Mouse (Mus musculus) small intestine, adult 2 months (tissue): Measurements from ENCODE around the gene Cped1. TPM values are rescaled to one million over a fixed set of nuclear protein-coding genes. Genes with fewer than 3 reads are reported as not detected.

Source experiments
- H3K27ac ChIP-seq: fragments of 200-500 bp; 2 replicates; pipeline ENCODE4 v1.5.1; 2012; ENCODE audit warnings: low read depth, low read length, control low read depth, inconsistent platforms; ENCODE audit not compliant: insufficient read depth
- H3K27me3 ChIP-seq: fragments of 200-500 bp; 2 replicates; pipeline ENCODE4 v1.6.1; 2012; ENCODE audit warnings: mild to moderate bottlenecking, moderate library complexity, low read length, inconsistent platforms; ENCODE audit not compliant: control insufficient read depth, insufficient read depth
- H3K36me3 ChIP-seq: fragments of 200-500 bp; 2 replicates; pipeline ENCODE4 v1.6.1; 2012; ENCODE audit warnings: mild to moderate bottlenecking, low read length, control low read depth, inconsistent platforms; ENCODE audit not compliant: control insufficient read depth, insufficient read depth
- H3K4me1 ChIP-seq: fragments of 200-500 bp; 2 replicates; pipeline ENCODE4 v1.6.1; 2012; ENCODE audit warnings: low read length, inconsistent platforms, mixed read lengths; ENCODE audit not compliant: control insufficient read depth, insufficient read depth, insufficient read length
- H3K4me3 ChIP-seq: fragments of 200-500 bp; 2 replicates; pipeline ENCODE4 v1.5.1; 2012; ENCODE audit warnings: low read depth, mild to moderate bottlenecking, control low read depth, inconsistent platforms, low read length, moderate library complexity
- CTCF ChIP-seq: fragments of 200-500 bp; IDR thresholded peaks from 2 replicates; pipeline ENCODE4 v1.5.1; 2012; ENCODE audit warnings: low read depth, mild to moderate bottlenecking, control low read depth, inconsistent platforms, low read length, moderate library complexity, mixed read lengths; ENCODE audit not compliant: insufficient replicate concordance, insufficient read length; ENCODE audit errors: extremely low read depth
- POLR2A ChIP-seq: fragments of 200-500 bp; IDR thresholded peaks from 2 replicates; pipeline ENCODE4 v1.6.1; 2012; ENCODE audit warnings: low read depth, mild to moderate bottlenecking, control low read depth, inconsistent platforms, low read length, moderate library complexity
- WGBS: fragments of 180-500 bp; shearing (Covaris S2); methylation state at CpG from one replicate; pipeline ENCODE4 v1.1.7; 2018; 5-methylcytosine and 5-hydroxymethylcytosine counted together
- polyA plus RNA-seq: library from polyadenylated mRNA; depleted of rRNA; stranded (reverse); fragments of >200 nt; gene quantifications from 2 replicates; pipeline ENCODE4 v1.2.3, GENCODE M21; 2012

The Cped1 gene
- polyA plus RNA-seq, 1 experiment: 4.6 TPM

- H3K4me3 ChIP-seq: no peak overlapping the region
- WGBS: 91% methylated on average over 3 of the region's 3 CpGs
- TF ChIP-seq CTCF: no peak
- TF ChIP-seq POLR2A: no peak
- no peaks in the 10 kb centered on the region for H3K27me3 ChIP-seq
- no peaks in the 10 kb centered on the region for H3K36me3 ChIP-seq
- H3K27ac ChIP-seq: no peak overlapping the region
- no peaks in the 10 kb centered on the region for H3K4me1 ChIP-seq
Observed at GRCm38 (mm10) chr6:22053014-22053413, 67.3 kb downstream of the Cped1 start.

- Histone ChIP-seq H3K27me3 (no peaks in the 10 kb centered on the region), H3K4me1 (no peaks in the 10 kb centered on the region), H3K27ac (no peak overlapping the region), H3K4me3 (no peak overlapping the region), H3K36me3 (no peaks in the 10 kb centered on the region)
- TF ChIP-seq POLR2A (no peak), CTCF (no peak)
- 49% methylated on average over 4 of the region's 4 CpGs for WGBS
Observed at GRCm38 (mm10) chr6:22064341-22064740, 78.6 kb downstream of the Cped1 start.

GRCm38 (mm10) chr6:22070603-22071322 is 85.0 kb downstream of the Cped1 start:
- Histone ChIP-seq H3K27me3 (no peaks in the 10 kb centered on the region), H3K4me3 (peak overlapping the region; percentile 32; the same call in 1 of the 2 replicates), H3K27ac (no peak overlapping the region), H3K4me1 (no peaks in the 10 kb centered on the region; the same call in 1 of the 2 replicates), H3K36me3 (no peaks in the 10 kb centered on the region)
- whole genome bisulfite sequencing: 60% methylated on average over 15 of the region's 15 CpGs
- TF ChIP-seq CTCF (no peak), POLR2A (no peak)

GRCm38 (mm10) chr6:22071323-22071840 is 85.7 kb downstream of the Cped1 start:
- no peaks in the 10 kb centered on the region; the same call in 1 of the 2 replicates for H3K4me1 ChIP-seq
- no peak overlapping the region for H3K27ac ChIP-seq
- no peaks in the 10 kb centered on the region for H3K27me3 ChIP-seq
- no peak for TF ChIP-seq POLR2A
- no peak for TF ChIP-seq CTCF
- H3K4me3 ChIP-seq: no peak overlapping the region
- 12% methylated on average over 4 of the region's 4 CpGs for WGBS
- H3K36me3 ChIP-seq: no peaks in the 10 kb centered on the region

GRCm38 (mm10) chr6:22072737-22073136 is 87.0 kb downstream of the Cped1 start:
- 59% methylated on average over 4 of the region's 4 CpGs for WGBS

GRCm38 (mm10) chr6:22074232-22075083 is 88.7 kb downstream of the Cped1 start:
- no peaks in the 10 kb centered on the region for H3K27me3 ChIP-seq
- no peaks in the 10 kb centered on the region for H3K36me3 ChIP-seq
- 76% methylated on average over 5 of the region's 5 CpGs for WGBS
- no peak overlapping the region for H3K4me3 ChIP-seq
- H3K27ac ChIP-seq: no peak overlapping the region
- TF ChIP-seq CTCF: no peak
- TF ChIP-seq POLR2A: no peak
- H3K4me1 ChIP-seq: no peaks in the 10 kb centered on the region; the same call in 1 of the 2 replicates

More at GRCm38 (mm10) chr6:22072737-22073136, 87.0 kb downstream of the Cped1 start:
- no peaks in the 10 kb centered on the region; the same call in 1 of the 2 replicates for H3K4me1 ChIP-seq
- no peak for TF ChIP-seq POLR2A
- no peaks in the 10 kb centered on the region for H3K27me3 ChIP-seq
- no peak overlapping the region for H3K27ac ChIP-seq
- H3K4me3 ChIP-seq: no peak overlapping the region
- H3K36me3 ChIP-seq: no peaks in the 10 kb centered on the region

GRCm38 (mm10) chr6:22078686-22079264 is 93.1 kb downstream of the Cped1 start:
- H3K27me3 ChIP-seq: no peaks in the 10 kb centered on the region
- 46% methylated on average over 7 of the region's 7 CpGs for WGBS

More at GRCm38 (mm10) chr6:22078686-22079264, 93.1 kb downstream of the Cped1 start:
- H3K4me1 ChIP-seq: no peaks in the 10 kb centered on the region
- TF ChIP-seq CTCF (no peak), POLR2A (no peak)
- H3K36me3 ChIP-seq: no peaks in the 10 kb centered on the region
- no peak overlapping the region for H3K27ac ChIP-seq
- H3K4me3 ChIP-seq: no peak overlapping the region
